Mouse (Mus musculus) lung, adult 10 weeks (tissue): ENCODE results near the gene Mbtps1. TPM values are rescaled to one million over a fixed set of nuclear protein-coding genes. Genes with fewer than 3 reads are reported as not detected.

Source experiments
- polyA plus RNA-seq: library from polyadenylated mRNA; stranded (reverse); fragments of 350-450 nt; fragmentation: Illumina TruSeq; extraction: RNeasy Lipid Tissue Mini Kit (QIAGEN cat#74804); gene quantifications from one replicate; pipeline ENCODE4 v1.2.3, GENCODE M21; 2014; ENCODE audit warnings: low read depth, low replicate concordance; ENCODE audit not compliant: insufficient read depth

The Mbtps1 gene
- polyA plus RNA-seq = 36.6 TPM

GRCm38 (mm10) chr8:119558603-119559401, at the start of gene Mbtps1:
TSS of gene Mbtps1 (minus strand) at chr8:119558735.

DNA sequence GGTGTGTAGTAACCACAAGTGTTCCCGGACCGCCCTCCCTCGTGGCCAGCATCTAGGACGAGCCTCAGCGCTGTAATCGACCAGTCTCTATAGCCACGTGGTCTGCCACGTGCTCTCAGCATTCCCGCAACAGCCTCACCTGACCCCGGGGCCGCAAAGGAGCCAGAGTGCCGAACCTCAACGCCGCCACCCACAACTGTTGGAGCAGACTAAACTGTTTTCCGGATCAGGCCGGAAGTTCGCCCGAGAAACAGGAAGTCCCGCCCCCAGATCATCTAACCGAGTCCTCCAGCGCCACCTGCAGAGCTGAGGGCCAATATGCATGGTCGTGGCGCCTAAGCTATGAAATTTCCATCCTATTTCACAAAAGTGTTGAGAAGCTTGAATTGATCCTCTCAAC, 46.5 kb upstream of the Mbtps1 start, which contains the start of gene Taf1c:
Taf1c (minus strand) TSS at position 227 of the 400 bp plus-strand sequence.

DNA sequence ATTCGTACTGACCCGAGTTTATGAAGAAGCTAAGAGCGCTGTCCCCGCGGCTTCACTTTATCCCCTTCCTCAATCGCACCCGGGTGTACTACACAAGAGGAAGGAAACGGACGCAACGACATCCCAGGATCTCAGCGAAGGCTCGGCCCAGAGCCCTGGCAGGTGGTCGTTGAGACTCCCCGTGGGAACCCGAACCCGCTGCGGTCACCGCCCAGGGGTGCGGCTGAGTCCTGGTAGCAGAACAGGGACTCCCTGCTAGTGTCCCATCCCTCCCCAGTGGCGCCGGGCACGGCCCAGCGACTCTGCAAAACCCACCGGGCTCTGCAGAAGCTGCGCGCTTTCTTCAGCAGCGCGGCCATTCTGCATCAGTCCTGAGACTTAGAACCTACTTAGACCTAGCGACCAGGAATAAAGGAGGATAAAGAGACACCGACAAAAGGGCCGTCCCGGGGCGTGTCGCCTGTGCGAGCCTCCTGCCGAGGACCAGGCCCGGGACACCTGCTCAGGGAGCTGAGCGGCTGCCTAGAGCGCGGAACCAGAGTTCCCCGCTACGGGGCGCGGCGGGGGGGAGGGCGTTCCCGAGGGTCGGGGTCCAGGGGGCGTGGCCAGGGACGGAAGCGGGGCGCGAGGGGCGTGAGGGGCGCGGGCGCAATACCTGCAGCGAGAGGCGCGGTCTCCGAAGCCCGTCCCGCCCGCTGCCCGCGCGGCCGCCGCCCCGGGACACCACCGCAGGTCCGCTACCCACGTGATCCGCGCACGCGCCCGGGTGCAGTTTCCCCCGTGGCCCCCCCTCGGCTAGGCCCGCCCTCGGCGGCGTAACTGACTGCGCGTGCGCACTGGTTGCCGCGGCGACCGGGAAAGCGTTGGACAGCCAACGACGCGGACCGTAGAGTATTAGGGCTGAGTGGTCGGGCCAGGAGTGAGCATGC, 16.2 kb upstream of the Mbtps1 start, which contains the start of the genes Hsdl1 and Dnaaf1:
Hsdl1 (minus strand) TSS at position 747 of the 929 bp plus-strand sequence.
Dnaaf1 (plus strand) TSS at position 799 of the 929 bp plus-strand sequence.

DNA sequence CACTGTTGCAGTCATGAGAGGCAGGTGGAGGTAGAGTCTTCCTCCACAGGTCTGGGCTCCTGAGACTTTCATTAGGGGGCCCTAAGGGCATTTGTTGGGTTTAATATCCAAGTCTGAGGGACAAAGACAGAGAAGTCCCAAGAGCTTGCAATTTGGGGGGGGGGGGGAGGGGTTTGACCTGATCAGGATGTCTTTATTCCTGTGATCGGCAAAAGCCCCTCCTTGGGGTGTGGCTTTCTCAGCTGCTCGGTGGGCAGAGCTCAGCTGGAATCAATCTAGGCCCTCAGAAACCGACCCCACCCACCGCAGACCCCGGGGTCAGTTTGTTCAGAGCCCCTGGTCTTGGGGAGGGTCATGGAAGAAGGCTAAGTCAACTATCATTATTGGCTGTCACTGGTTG, 56.9 kb downstream of the Mbtps1 start, which contains the start of gene Slc38a8:
Slc38a8 (minus strand) TSS at position 101 of the 400 bp plus-strand sequence.

Other genes with a start within 250 kb of the Mbtps1 start
- 162 TPM for gene Hsbp1, start 214.2 kb downstream of the Mbtps1 start, polyA plus RNA-seq
- 23.2 TPM for gene Mlycd, start 163.9 kb downstream of the Mbtps1 start, polyA plus RNA-seq
- gene Osgin1, start 124.6 kb downstream of the Mbtps1 start, polyA plus RNA-seq = 9.3 TPM
- 0.50 TPM for gene Necab2, start 112.0 kb downstream of the Mbtps1 start, polyA plus RNA-seq
- gene Slc38a8, start 57.0 kb downstream of the Mbtps1 start, polyA plus RNA-seq = not detected
- 14.3 TPM for gene Hsdl1, start 16.4 kb upstream of the Mbtps1 start, polyA plus RNA-seq
- 2.6 TPM for gene Dnaaf1, start 16.5 kb upstream of the Mbtps1 start, polyA plus RNA-seq
- 5.0 TPM for gene Taf1c, start 46.5 kb upstream of the Mbtps1 start, polyA plus RNA-seq
- not detected for gene Adad2, start 54.0 kb upstream of the Mbtps1 start, polyA plus RNA-seq
- gene Kcng4, start 76.9 kb upstream of the Mbtps1 start, polyA plus RNA-seq = 0.11 TPM
- gene Wfdc1, start 107.6 kb upstream of the Mbtps1 start, polyA plus RNA-seq = 42.1 TPM
- gene Atp2c2, start 141.3 kb upstream of the Mbtps1 start, polyA plus RNA-seq = 3.5 TPM
- 5.7 TPM for gene Tldc1, start 219.7 kb upstream of the Mbtps1 start, polyA plus RNA-seq